Mouse (Mus musculus) stomach, postnatal 0 days (tissue): Measurements from ENCODE around the gene Wdr90.

ENCODE experiments used
- CTCF ChIP-seq: IDR thresholded peaks from 2 replicates; pipeline ENCODE4 v1.5.1; 2016; ENCODE audit warnings: antibody characterized with exemption, low read depth, mild to moderate bottlenecking, moderate library complexity
- EP300 ChIP-seq: optimal IDR thresholded peaks from 2 replicates; pipeline ENCODE3; 2016; ENCODE audit warnings: antibody characterized with exemption

- no peak for TF ChIP-seq EP300
- TF ChIP-seq CTCF, result peak; percentile 42
These were observed 7.4 kb upstream of the Wdr90 start, which contains the start of gene Mcrip2 for GRCm38 (mm10) chr17:25868601-25869191.
